Mouse (Mus musculus) hindbrain, postnatal 0 days (tissue): ENCODE results near the gene Cdk8. TPM values are rescaled to one million over a fixed set of nuclear protein-coding genes. Genes with fewer than 3 reads are reported as not detected.
A peak's percentile ranks its signal among the peaks of the same experiment; 100 is the strongest.

Experiments
- ATAC-seq: fragments of 200-750 bp; cut with Nextera tagmentation; 2 replicates; pipeline ENCODE4 v1.8.0; 2017; ENCODE audit warnings: mild to moderate bottlenecking, moderate TSS enrichment, moderate library complexity
- DNase-seq: peaks from one replicate; pipeline ENCODE4 v3.0.0-alpha.2; 2015; ENCODE audit warnings: low spot score
- H3K27ac ChIP-seq: fragments of 300-500 bp; sonication (generic); 2 replicates; pipeline ENCODE4 v1.5.1; 2014; ENCODE audit warnings: mild to moderate bottlenecking
- H3K27me3 ChIP-seq: fragments of 300-500 bp; sonication (generic); 2 replicates; pipeline ENCODE4 v1.6.1; 2014; ENCODE audit warnings: low read length, mixed read lengths; ENCODE audit not compliant: insufficient read depth
- H3K36me3 ChIP-seq: fragments of 300-500 bp; sonication (generic); 2 replicates; pipeline ENCODE4 v1.6.1; 2014; ENCODE audit warnings: low read length, mixed read lengths; ENCODE audit not compliant: insufficient read depth
- H3K4me1 ChIP-seq: fragments of 300-500 bp; sonication (generic); 2 replicates; pipeline ENCODE4 v1.6.1; 2014; ENCODE audit warnings: antibody characterized with exemption, low read length, mixed read lengths; ENCODE audit not compliant: insufficient read depth
- H3K4me2 ChIP-seq: fragments of 300-500 bp; sonication (generic); 2 replicates; pipeline ENCODE4 v1.6.1; 2014; ENCODE audit warnings: low read depth, mild to moderate bottlenecking, low read length, moderate library complexity, mixed read lengths
- H3K4me3 ChIP-seq: fragments of 300-500 bp; sonication (generic); 2 replicates; pipeline ENCODE4 v1.5.1; 2014; ENCODE audit warnings: low read length
- H3K9ac ChIP-seq: fragments of 300-500 bp; sonication (generic); replicated peaks from 2 replicates; pipeline ENCODE4 v1.6.1; 2014; ENCODE audit warnings: mild to moderate bottlenecking, low read length, moderate library complexity, mixed read lengths
- H3K9me3 ChIP-seq: fragments of 300-500 bp; sonication (generic); 2 replicates; pipeline ENCODE4 v1.6.1; 2016; ENCODE audit warnings: low read length, mixed read lengths
- CTCF ChIP-seq: IDR thresholded peaks from 2 replicates; pipeline ENCODE4 v1.5.1; 2016; ENCODE audit warnings: antibody characterized with exemption, control low read depth, low read depth
- WGBS: fragments of 180-500 bp; shearing (Covaris S2); extraction: QIAGEN DNeasy Blood & Tissue Kit; methylation state at CpG from one replicate; pipeline ENCODE4 v1.1.7; 2014; 5-methylcytosine and 5-hydroxymethylcytosine counted together
- polyA plus RNA-seq: library from polyadenylated mRNA; unstranded; fragments of >200 nt; fragmentation: Nextera tagmentation; extraction: Ambion mirVana; gene quantifications from 2 replicates; pipeline ENCODE4 v1.2.1, GENCODE M21; 2015
- total RNA-seq: library from RNA; depleted of rRNA; stranded (reverse); fragments of >200 nt; gene quantifications from 2 replicates; pipeline ENCODE4 v1.2.3, GENCODE M21; 2014

Gene Cdk8
- total and polyA plus RNA-seq, 2 experiments from 2014 or later: 13.2 to 33.8 TPM

- DNase-seq: no peak
- Histone ChIP-seq H3K4me2 (peak overlapping the region; percentile 72), H3K9ac (peak overlapping the region; percentile 75), H3K27me3 (no peaks in the 10 kb centered on the region), H3K9me3 (no peaks in the 10 kb centered on the region), H3K27ac (peak overlapping the region; percentile 98; the same call in 1 of the 2 replicates), H3K4me3 (peak overlapping the region; percentile 63), H3K4me1 (peaks cover 4% of the 10 kb centered on the region; the same call in 1 of the 2 replicates), H3K36me3 (peaks cover 20% of the 10 kb centered on the region; the same call in 1 of the 2 replicates)
- WGBS: 5% methylated on average over 13 of the region's 13 CpGs
- TF ChIP-seq CTCF: no peak
- peak; percentile 21; the same call in 1 of the 2 replicates for ATAC-seq
Measured at GRCm38 (mm10) chr5:146220501-146220878, 10.5 kb upstream of the Cdk8 start.

GRCm38 (mm10) chr5:146220879-146221714 lies 9.9 kb upstream of the Cdk8 start, which contains the start of gene Rnf6:
TSS of gene Rnf6 (minus strand) at chr5:146221555.
- Histone ChIP-seq H3K9me3 (no peaks in the 10 kb centered on the region), H3K4me1 (peaks cover 4% of the 10 kb centered on the region; the same call in 1 of the 2 replicates), H3K27me3 (no peaks in the 10 kb centered on the region), H3K4me3 (peak within 1 kb of the TSS; percentile 63), H3K4me2 (peak within 1 kb of the TSS; percentile 72), H3K27ac (peak within 1 kb of the TSS; percentile 98), H3K36me3 (peaks cover 14% of the 10 kb centered on the region; the same call in 1 of the 2 replicates), H3K9ac (peak within 1 kb of the TSS; percentile 75)
- peak; percentile 100 for ATAC-seq
- peak; percentile 97 for DNase-seq
- 1% methylated on average over 65 of the region's 67 CpGs for WGBS
- TF ChIP-seq CTCF: peak; percentile 48

- Histone ChIP-seq H3K4me2 (peak overlapping the region; percentile 72), H3K4me1 (peaks cover 4% of the 10 kb centered on the region; the same call in 1 of the 2 replicates), H3K27me3 (no peaks in the 10 kb centered on the region), H3K27ac (peak overlapping the region; percentile 98), H3K9me3 (no peaks in the 10 kb centered on the region), H3K36me3 (peaks cover 12% of the 10 kb centered on the region; the same call in 1 of the 2 replicates), H3K4me3 (peak overlapping the region; percentile 63), H3K9ac (peak overlapping the region; percentile 75)
- DNase-seq: no peak
- WGBS: 27% methylated on average over 6 of the region's 6 CpGs
- ATAC-seq: no peak
- TF ChIP-seq CTCF: no peak
Measured at GRCm38 (mm10) chr5:146221722-146222121, 9.3 kb upstream of the Cdk8 start.

- Histone ChIP-seq H3K4me3 (no peak overlapping the region), H3K27me3 (no peaks in the 10 kb centered on the region), H3K9me3 (no peaks in the 10 kb centered on the region), H3K36me3 (no peaks in the 10 kb centered on the region), H3K4me1 (peaks cover 4% of the 10 kb centered on the region; the same call in 1 of the 2 replicates), H3K4me2 (no peak overlapping the region), H3K27ac (no peak overlapping the region), H3K9ac (no peak overlapping the region)
- TF ChIP-seq CTCF: no peak
- WGBS: 73% methylated on average over 5 of the region's 5 CpGs
- DNase-seq: no peak
- no peak for ATAC-seq
Measured at GRCm38 (mm10) chr5:146223786-146224185, 7.2 kb upstream of the Cdk8 start.

- H3K4me2 ChIP-seq: no peak overlapping the region
- H3K4me3 ChIP-seq: no peak overlapping the region
- ATAC-seq (no peak), DNase-seq (no peak)
- H3K36me3 ChIP-seq: no peaks in the 10 kb centered on the region
- H3K4me1 ChIP-seq: no peaks in the 10 kb centered on the region
- 86% methylated on average over 8 of the region's 8 CpGs for WGBS
- H3K27ac ChIP-seq: no peak overlapping the region
- no peaks in the 10 kb centered on the region for H3K27me3 ChIP-seq
- H3K9me3 ChIP-seq: no peaks in the 10 kb centered on the region
- TF ChIP-seq CTCF: no peak
- no peak overlapping the region for H3K9ac ChIP-seq
Measured at GRCm38 (mm10) chr5:146227496-146227895, 3.5 kb upstream of the Cdk8 start.

- no peak for TF ChIP-seq CTCF
- Histone ChIP-seq H3K27ac (peak overlapping the region; percentile 90; the same call in 1 of the 2 replicates), H3K4me3 (peak overlapping the region; percentile 76), H3K4me1 (no peaks in the 10 kb centered on the region), H3K9me3 (no peaks in the 10 kb centered on the region), H3K4me2 (peak overlapping the region; percentile 87), H3K9ac (peak overlapping the region; percentile 72; the same call in 1 of the 2 replicates), H3K27me3 (no peaks in the 10 kb centered on the region), H3K36me3 (no peaks in the 10 kb centered on the region)
- ATAC-seq (no peak; the same call in 1 of the 2 replicates), DNase-seq (no peak)
- WGBS: 58% methylated on average over 17 of the region's 17 CpGs
Measured at GRCm38 (mm10) chr5:146229869-146230650, 970 bp upstream of the Cdk8 start.
